Mouse (Mus musculus): ENCODE results near the gene Tle3.

Gene Tle3

GRCm38 (mm10) chr9:61359741-61360140 is 12.4 kb upstream of the Tle3 start:
- no peak for DNase-seq (ENCODE audit: low read depth)

GRCm38 (mm10) chr9:61360163-61360562 is 12.0 kb upstream of the Tle3 start:
- no peak for DNase-seq (ENCODE audit: low read depth)

GRCm38 (mm10) chr9:61360727-61361631 is 11.2 kb upstream of the Tle3 start:
- DNase-seq (ENCODE audit: low read depth), result no peak

GRCm38 (mm10) chr9:61363194-61363593 is 9.0 kb upstream of the Tle3 start:
- no peak for DNase-seq (ENCODE audit: low read depth)

GRCm38 (mm10) chr9:61366108-61366507 is 6.1 kb upstream of the Tle3 start:
- no peak for DNase-seq (ENCODE audit: low read depth)

- DNase-seq (ENCODE audit: low read depth), result no peak
Measured at GRCm38 (mm10) chr9:61367156-61367555, 5.0 kb upstream of the Tle3 start.

- DNase-seq (ENCODE audit: low read depth), result no peak
Measured at GRCm38 (mm10) chr9:61367857-61368566, 4.2 kb upstream of the Tle3 start.

GRCm38 (mm10) chr9:61368567-61369240 is 3.5 kb upstream of the Tle3 start:
- DNase-seq (ENCODE audit: low read depth), result no peak

- no peak for DNase-seq (ENCODE audit: low read depth)
Measured at GRCm38 (mm10) chr9:61369316-61370273, 2.6 kb upstream of the Tle3 start.

GRCm38 (mm10) chr9:61370454-61370888 is 1.7 kb upstream of the Tle3 start:
- peak; percentile 97 for DNase-seq (ENCODE audit: low read depth)

- DNase-seq (ENCODE audit: low read depth), result no peak
Measured at GRCm38 (mm10) chr9:61370889-61371754, 1.0 kb upstream of the Tle3 start.

GRCm38 (mm10) chr9:61372510-61372975 is 377 bp downstream of the Tle3 start:
- DNase-seq (ENCODE audit: low read depth), result no peak

GRCm38 (mm10) chr9:61372976-61373633 is 939 bp downstream of the Tle3 start:
- DNase-seq (ENCODE audit: low read depth), result no peak

GRCm38 (mm10) chr9:61373634-61373941 is 1.4 kb downstream of the Tle3 start:
- DNase-seq (ENCODE audit: low read depth), result no peak

GRCm38 (mm10) chr9:61373942-61374900 is 2.1 kb downstream of the Tle3 start:
- no peak for DNase-seq (ENCODE audit: low read depth)

- DNase-seq (ENCODE audit: low read depth), result no peak
Measured at GRCm38 (mm10) chr9:61375002-61375401, 2.8 kb downstream of the Tle3 start.

- DNase-seq (ENCODE audit: low read depth), result no peak
Measured at GRCm38 (mm10) chr9:61375802-61376561, 3.8 kb downstream of the Tle3 start.

GRCm38 (mm10) chr9:61376650-61377049 is 4.5 kb downstream of the Tle3 start:
- no peak for DNase-seq (ENCODE audit: low read depth)

Measured in fibroblast of lung, adult 2 months (primary cell).